Mouse (Mus musculus) ES-Bruce4 (cell line): ENCODE measurements at regions not wholly inside any gene's neighbourhood (a gene's known extent, or its start where the extent isn't known, plus 50 kb on each side); places are given as distances from the start of the nearest gene placed in this dataset.

Source experiments
- CTCF ChIP-seq: IDR thresholded peaks from one replicate; pipeline ENCODE4 v1.8.1; 2011; ENCODE audit warnings: low read depth, low read length
- EP300 ChIP-seq: IDR thresholded peaks from 2 replicates; pipeline ENCODE4 v1.6.1; 2011; ENCODE audit warnings: low read depth, low read length; ENCODE audit not compliant: insufficient read depth
- POLR2A ChIP-seq: IDR thresholded peaks from one replicate; pipeline ENCODE4 v1.8.1; 2011; ENCODE audit warnings: low read length; ENCODE audit not compliant: insufficient read depth

GRCm38 (mm10) chr12:79929846-79930245, 183.0 kb downstream of the Zfp36l1 start:
- no peak for TF ChIP-seq CTCF
- no peak for TF ChIP-seq POLR2A
- no peak for TF ChIP-seq EP300
